Mouse (Mus musculus) heart, postnatal 0 days (tissue): Measurements from ENCODE around the gene Lman1l. TPM values are rescaled to one million over a fixed set of nuclear protein-coding genes. Genes with fewer than 3 reads are reported as not detected.

Source experiments
- ATAC-seq: fragments of 200-750 bp; cut with Nextera tagmentation; 2 replicates; pipeline ENCODE4 v1.8.0; 2017; ENCODE audit warnings: low read depth, moderate number of reproducible peaks, moderate library complexity; ENCODE audit not compliant: insufficient read depth
- DNase-seq: peaks from one replicate; pipeline ENCODE4 v3.0.0-alpha.2; 2016; ENCODE audit warnings: low spot score
- H3K27ac ChIP-seq: fragments of 300-500 bp; sonication (generic); 2 replicates; pipeline ENCODE4 v1.5.1; 2014; ENCODE audit warnings: low read depth, mild to moderate bottlenecking
- H3K27me3 ChIP-seq: fragments of 300-500 bp; sonication (generic); 2 replicates; pipeline ENCODE4 v1.6.1; 2014; ENCODE audit warnings: low read length, mixed read lengths; ENCODE audit not compliant: control insufficient read depth, insufficient read depth
- H3K36me3 ChIP-seq: fragments of 300-500 bp; sonication (generic); replicated peaks from 2 replicates; pipeline ENCODE4 v1.6.1; 2014; ENCODE audit warnings: low read length, mixed read lengths; ENCODE audit not compliant: control insufficient read depth, insufficient read depth
- H3K4me1 ChIP-seq: fragments of 300-500 bp; sonication (generic); 2 replicates; pipeline ENCODE4 v1.6.1; 2014; ENCODE audit warnings: antibody characterized with exemption; ENCODE audit not compliant: control insufficient read depth, insufficient read depth
- H3K4me2 ChIP-seq: fragments of 300-500 bp; sonication (generic); 2 replicates; pipeline ENCODE4 v1.6.1; 2014; ENCODE audit warnings: low read depth, mild to moderate bottlenecking, low read length, moderate library complexity
- H3K4me3 ChIP-seq: fragments of 300-500 bp; sonication (generic); 2 replicates; pipeline ENCODE4 v1.5.1; 2014; ENCODE audit warnings: low read depth, low read length
- H3K9ac ChIP-seq: fragments of 300-500 bp; sonication (generic); replicated peaks from 2 replicates; pipeline ENCODE4 v1.6.1; 2014; ENCODE audit warnings: low read depth, low read length, mixed read lengths
- H3K9me3 ChIP-seq: fragments of 300-500 bp; sonication (generic); replicated peaks from 2 replicates; pipeline ENCODE4 v1.6.1; 2016; ENCODE audit warnings: low read length; ENCODE audit not compliant: control insufficient read depth
- CTCF ChIP-seq: IDR thresholded peaks from 2 replicates; pipeline ENCODE4 v1.5.1; 2016; ENCODE audit warnings: antibody characterized with exemption, control low read depth, low read depth
- EP300 ChIP-seq: IDR thresholded peaks from 2 replicates; pipeline ENCODE4 v1.6.1; 2016; ENCODE audit warnings: antibody characterized with exemption, low read depth
- WGBS: fragments of 180-500 bp; shearing (Covaris S2); extraction: QIAGEN DNeasy Blood & Tissue Kit; methylation state at CpG from one replicate; pipeline ENCODE4 v1.1.7; 2014; 5-methylcytosine and 5-hydroxymethylcytosine counted together
- polyA plus RNA-seq: library from polyadenylated mRNA; unstranded; fragments of >200 nt; fragmentation: Nextera tagmentation; extraction: Ambion mirVana; gene quantifications from 2 replicates; pipeline ENCODE4 v1.2.1, GENCODE M21; 2015
- total RNA-seq: library from RNA; depleted of rRNA; stranded (reverse); fragments of >200 nt; gene quantifications from 2 replicates; pipeline ENCODE4 v1.2.3, GENCODE M21; 2014; ENCODE audit warnings: low replicate concordance

The Lman1l gene
- total and polyA plus RNA-seq, 2 experiments from 2014 or later = 0.15 TPM; not detected in 1

- no peak overlapping the region for H3K9ac ChIP-seq
- no peaks in the 10 kb centered on the region for H3K9me3 ChIP-seq
- no peaks in the 10 kb centered on the region for H3K27me3 ChIP-seq
- H3K4me3 ChIP-seq = no peak overlapping the region
- H3K36me3 ChIP-seq = no peaks in the 10 kb centered on the region
- TF ChIP-seq EP300 = no peak
- TF ChIP-seq CTCF = no peak
- H3K4me1 ChIP-seq = peaks cover 74% of the 10 kb centered on the region
- DNase-seq (no peak), ATAC-seq (no peak)
- peak overlapping the region; percentile 86; the same call in 1 of the 2 replicates for H3K27ac ChIP-seq
- WGBS = 33% methylated on average over 1 of the region's 1 CpGs
- peak overlapping the region; percentile 51; the same call in 1 of the 2 replicates for H3K4me2 ChIP-seq
Measured at GRCm38 (mm10) chr9:57641022-57641421, 20.4 kb upstream of the Lman1l start.

GRCm38 (mm10) chr9:57640384-57640783 is 19.8 kb upstream of the Lman1l start:
- no peak for ATAC-seq
- Histone ChIP-seq H3K27ac (peak overlapping the region; percentile 86), H3K4me1 (peaks cover 69% of the 10 kb centered on the region), H3K4me3 (no peak overlapping the region), H3K4me2 (peak overlapping the region; percentile 51), H3K27me3 (no peaks in the 10 kb centered on the region), H3K36me3 (no peaks in the 10 kb centered on the region), H3K9ac (peak overlapping the region; percentile 12; the same call in 1 of the 2 replicates), H3K9me3 (no peaks in the 10 kb centered on the region)
- 10% methylated on average over 15 of the region's 15 CpGs for WGBS
- peak; percentile 30 for DNase-seq
- no peak for TF ChIP-seq EP300
- TF ChIP-seq CTCF = no peak

GRCm38 (mm10) chr9:57639661-57640328 is 19.2 kb upstream of the Lman1l start:
- no peak for ATAC-seq
- Histone ChIP-seq H3K4me3 (no peak overlapping the region), H3K4me2 (peak overlapping the region; percentile 51)

GRCm38 (mm10) chr9:57638651-57639459 is 18.3 kb upstream of the Lman1l start:
- 28% methylated on average over 8 of the region's 8 CpGs for WGBS
- Histone ChIP-seq H3K9ac (no peak overlapping the region; the same call in 1 of the 2 replicates), H3K36me3 (no peaks in the 10 kb centered on the region), H3K27ac (peak overlapping the region; percentile 86), H3K27me3 (no peaks in the 10 kb centered on the region), H3K4me3 (no peak overlapping the region), H3K4me1 (peaks cover 59% of the 10 kb centered on the region), H3K9me3 (no peaks in the 10 kb centered on the region), H3K4me2 (peak overlapping the region; percentile 50)
- DNase-seq (no peak), ATAC-seq (peak; percentile 46)
- TF ChIP-seq CTCF (no peak), EP300 (no peak)

More at GRCm38 (mm10) chr9:57639661-57640328, 19.2 kb upstream of the Lman1l start:
- Histone ChIP-seq H3K27me3 (no peaks in the 10 kb centered on the region), H3K4me1 (peaks cover 69% of the 10 kb centered on the region), H3K9me3 (no peaks in the 10 kb centered on the region), H3K27ac (peak overlapping the region; percentile 86), H3K36me3 (no peaks in the 10 kb centered on the region), H3K9ac (0 out of 2 replicates have a peak overlapping the region, but pooled peaks have one; percentile 12)
- no peak for DNase-seq
- TF ChIP-seq CTCF = no peak
- TF ChIP-seq EP300 = no peak
- WGBS = 67% methylated on average over 5 of the region's 5 CpGs

DNA sequence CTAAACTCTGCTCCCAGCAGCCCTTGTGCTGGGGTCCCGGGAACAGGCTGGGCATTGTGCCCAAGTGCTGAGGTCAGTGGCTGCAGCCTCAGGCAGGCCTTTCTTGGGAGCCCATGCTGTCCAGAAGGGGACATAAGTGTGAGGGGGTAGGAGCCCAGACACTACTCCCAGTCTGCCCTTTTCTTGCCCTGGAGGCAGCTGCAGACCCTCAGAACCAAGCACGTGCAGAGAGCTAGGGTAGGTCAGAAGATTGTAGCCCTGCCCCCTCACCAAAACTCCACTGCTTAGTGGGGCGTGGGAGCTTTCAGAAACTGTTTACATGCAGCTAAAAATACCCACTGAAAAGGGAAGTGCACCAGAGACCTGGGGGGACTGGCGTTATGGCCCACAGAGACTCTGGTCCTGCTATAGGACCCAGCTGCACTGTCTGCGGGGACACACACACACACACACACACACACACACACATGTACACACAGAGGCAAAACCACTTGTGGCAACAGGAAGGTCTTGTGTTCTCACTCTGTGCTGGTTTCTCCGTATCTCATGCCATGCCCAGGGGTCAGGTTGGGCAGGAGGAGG is 17.3 kb upstream of the Lman1l start:
- WGBS = 3% methylated on average over 6 of the region's 6 CpGs
- peaks cover 55% of the 10 kb centered on the region for H3K4me1 ChIP-seq
- TF ChIP-seq EP300 (0 out of 2 replicates have a peak, but pooled peaks have one; percentile 50), CTCF (no peak)
- no peaks in the 10 kb centered on the region for H3K27me3 ChIP-seq
- H3K9ac ChIP-seq = peak overlapping the region; percentile 16; the same call in 1 of the 2 replicates
- H3K4me2 ChIP-seq = peak overlapping the region; percentile 50
- DNase-seq (peak; percentile 83), ATAC-seq (peak; percentile 70)
- no peaks in the 10 kb centered on the region for H3K9me3 ChIP-seq
- H3K27ac ChIP-seq = peak overlapping the region; percentile 86
- H3K4me3 ChIP-seq = no peak overlapping the region
- no peaks in the 10 kb centered on the region for H3K36me3 ChIP-seq
